Mouse (Mus musculus) limb, embryonic 12.5 days (tissue): ENCODE measurements around the gene Plekha7. TPM values are rescaled to one million over a fixed set of nuclear protein-coding genes. Genes with fewer than 3 reads are reported as not detected.

Experiments
- ATAC-seq: fragments of 200-750 bp; cut with Nextera tagmentation; 2 replicates; pipeline ENCODE4 v1.8.0; 2017; ENCODE audit warnings: low read depth, moderate TSS enrichment; ENCODE audit not compliant: insufficient number of reproducible peaks, insufficient read depth, low FRiP score, low TSS enrichment
- H3K27ac ChIP-seq: fragments of 300-500 bp; sonication (generic); 2 replicates; pipeline ENCODE4 v1.5.1; 2016; ENCODE audit warnings: mild to moderate bottlenecking, moderate library complexity
- H3K27me3 ChIP-seq: fragments of 300-500 bp; sonication (generic); 2 replicates; pipeline ENCODE4 v1.6.1; 2016; ENCODE audit warnings: mild to moderate bottlenecking, moderate library complexity
- H3K36me3 ChIP-seq: fragments of 300-500 bp; sonication (generic); 2 replicates; pipeline ENCODE4 v1.6.1; 2016; ENCODE audit warnings: mild to moderate bottlenecking, moderate library complexity
- H3K4me1 ChIP-seq: fragments of 300-500 bp; sonication (generic); replicated peaks from 2 replicates; pipeline ENCODE4 v1.6.1; 2016
- H3K4me2 ChIP-seq: fragments of 300-500 bp; sonication (generic); 2 replicates; pipeline ENCODE4 v1.6.1; 2016; ENCODE audit warnings: mild to moderate bottlenecking, moderate library complexity
- H3K4me3 ChIP-seq: fragments of 300-500 bp; sonication (generic); replicated peaks from 2 replicates; pipeline ENCODE4 v1.5.1; 2016; ENCODE audit warnings: mild to moderate bottlenecking
- H3K9ac ChIP-seq: fragments of 300-500 bp; sonication (generic); replicated peaks from 2 replicates; pipeline ENCODE4 v1.6.1; 2016; ENCODE audit warnings: mild to moderate bottlenecking, moderate library complexity
- H3K9me3 ChIP-seq: fragments of 300-500 bp; sonication (generic); 2 replicates; pipeline ENCODE4 v1.6.1; 2016; ENCODE audit warnings: mild to moderate bottlenecking, moderate library complexity
- WGBS: fragments of 180-500 bp; shearing (Covaris S2); methylation state at CpG from one replicate; pipeline ENCODE4 v1.1.7; 2016; 5-methylcytosine and 5-hydroxymethylcytosine counted together
- polyA plus RNA-seq: library from polyadenylated mRNA; unstranded; fragments of >200 nt; fragmentation: Nextera tagmentation; extraction: Ambion mirVana; gene quantifications from 2 replicates; pipeline ENCODE4 v1.2.1, GENCODE M21; 2016

Plekha7 gene
- polyA plus RNA-seq, 1 experiment from 2014 or later, result 8.6 TPM

- H3K9ac ChIP-seq, result no peak overlapping the region
- no peaks in the 10 kb centered on the region for H3K27me3 ChIP-seq
- peaks cover 33% of the 10 kb centered on the region for H3K4me1 ChIP-seq
- peak overlapping the region; percentile 9; the same call in 1 of the 2 replicates for H3K4me2 ChIP-seq
- WGBS, result 60% methylated on average over 8 of the region's 8 CpGs
- no peaks in the 10 kb centered on the region for H3K36me3 ChIP-seq
- no peak overlapping the region; the same call in 1 of the 2 replicates for H3K4me3 ChIP-seq
- no peaks in the 10 kb centered on the region for H3K9me3 ChIP-seq
- H3K27ac ChIP-seq, result no peak overlapping the region
- no peak for ATAC-seq
Observed at GRCm38 (mm10) chr7:116196974-116197679, 111.0 kb downstream of the Plekha7 start.

- Histone ChIP-seq H3K9me3 (no peaks in the 10 kb centered on the region), H3K4me3 (no peak overlapping the region), H3K9ac (no peak overlapping the region), H3K4me2 (no peak overlapping the region), H3K4me1 (peaks cover 41% of the 10 kb centered on the region), H3K27ac (no peak overlapping the region), H3K36me3 (no peaks in the 10 kb centered on the region), H3K27me3 (no peaks in the 10 kb centered on the region)
- ATAC-seq, result no peak
- 60% methylated on average over 7 of the region's 7 CpGs for WGBS
Observed at GRCm38 (mm10) chr7:116194996-116195395, 113.2 kb downstream of the Plekha7 start.

GRCm38 (mm10) chr7:116192966-116193365 is 115.2 kb downstream of the Plekha7 start:
- Histone ChIP-seq H3K27me3 (no peaks in the 10 kb centered on the region), H3K4me1 (peaks cover 35% of the 10 kb centered on the region), H3K27ac (peak overlapping the region; percentile 42), H3K36me3 (no peaks in the 10 kb centered on the region), H3K4me3 (no peak overlapping the region), H3K9ac (no peak overlapping the region), H3K4me2 (no peak overlapping the region), H3K9me3 (no peaks in the 10 kb centered on the region)
- WGBS, result 82% methylated on average over 7 of the region's 7 CpGs
- ATAC-seq, result no peak

GRCm38 (mm10) chr7:116192096-116192595 is 116.0 kb downstream of the Plekha7 start:
- Histone ChIP-seq H3K4me2 (no peak overlapping the region), H3K4me3 (no peak overlapping the region), H3K9me3 (no peaks in the 10 kb centered on the region), H3K36me3 (no peaks in the 10 kb centered on the region), H3K27me3 (no peaks in the 10 kb centered on the region), H3K4me1 (peaks cover 34% of the 10 kb centered on the region), H3K27ac (peak overlapping the region; percentile 64; the same call in 1 of the 2 replicates), H3K9ac (no peak overlapping the region)
- ATAC-seq, result no peak
- 55% methylated on average over 4 of the region's 4 CpGs for WGBS

- Histone ChIP-seq H3K4me1 (peaks cover 36% of the 10 kb centered on the region), H3K9ac (no peak overlapping the region), H3K36me3 (no peaks in the 10 kb centered on the region), H3K4me3 (no peak overlapping the region), H3K9me3 (no peaks in the 10 kb centered on the region), H3K4me2 (no peak overlapping the region), H3K27ac (peak overlapping the region; percentile 64), H3K27me3 (no peaks in the 10 kb centered on the region)
- ATAC-seq, result peak; percentile 86
- WGBS, result 14% methylated on average over 3 of the region's 3 CpGs
Observed at GRCm38 (mm10) chr7:116191138-116191537, 117.0 kb downstream of the Plekha7 start.

GRCm38 (mm10) chr7:116189708-116190107 is 118.5 kb downstream of the Plekha7 start:
- 26% methylated on average over 9 of the region's 9 CpGs for WGBS
- Histone ChIP-seq H3K4me3 (no peak overlapping the region), H3K27ac (no peak overlapping the region), H3K36me3 (no peaks in the 10 kb centered on the region), H3K9ac (no peak overlapping the region), H3K9me3 (no peaks in the 10 kb centered on the region), H3K4me2 (no peak overlapping the region), H3K27me3 (no peaks in the 10 kb centered on the region), H3K4me1 (peaks cover 47% of the 10 kb centered on the region)
- no peak for ATAC-seq

- no peak overlapping the region for H3K4me3 ChIP-seq
- WGBS, result 88% methylated on average over 5 of the region's 5 CpGs
- peaks cover 50% of the 10 kb centered on the region for H3K4me1 ChIP-seq
- no peaks in the 10 kb centered on the region for H3K36me3 ChIP-seq
- no peak overlapping the region for H3K9ac ChIP-seq
- ATAC-seq, result no peak
- no peaks in the 10 kb centered on the region for H3K27me3 ChIP-seq
- 0 out of 2 replicates have a peak overlapping the region, but pooled peaks have one; percentile 5 for H3K27ac ChIP-seq
- H3K9me3 ChIP-seq, result no peaks in the 10 kb centered on the region
- no peak overlapping the region for H3K4me2 ChIP-seq
Observed at GRCm38 (mm10) chr7:116188391-116188790, 119.8 kb downstream of the Plekha7 start.

GRCm38 (mm10) chr7:116187521-116187920 is 120.7 kb downstream of the Plekha7 start:
- no peak for ATAC-seq
- Histone ChIP-seq H3K4me3 (no peak overlapping the region), H3K9me3 (no peaks in the 10 kb centered on the region), H3K4me1 (peaks cover 50% of the 10 kb centered on the region), H3K27me3 (no peaks in the 10 kb centered on the region), H3K4me2 (no peak overlapping the region), H3K9ac (no peak overlapping the region), H3K27ac (no peak overlapping the region), H3K36me3 (no peaks in the 10 kb centered on the region)
- 82% methylated on average over 3 of the region's 3 CpGs for WGBS

GRCm38 (mm10) chr7:116186847-116187246 is 121.3 kb downstream of the Plekha7 start:
- no peak for ATAC-seq
- Histone ChIP-seq H3K4me2 (no peak overlapping the region), H3K4me3 (no peak overlapping the region), H3K4me1 (peaks cover 50% of the 10 kb centered on the region), H3K9ac (no peak overlapping the region), H3K9me3 (no peaks in the 10 kb centered on the region), H3K27ac (peak overlapping the region; percentile 66), H3K27me3 (no peaks in the 10 kb centered on the region), H3K36me3 (no peaks in the 10 kb centered on the region)
- WGBS, result 83% methylated on average over 1 of the region's 1 CpGs

GRCm38 (mm10) chr7:116186156-116186555 is 122.0 kb downstream of the Plekha7 start:
- H3K4me2 ChIP-seq, result no peak overlapping the region
- H3K9me3 ChIP-seq, result no peaks in the 10 kb centered on the region
- ATAC-seq, result no peak
- H3K4me1 ChIP-seq, result peaks cover 44% of the 10 kb centered on the region
- H3K4me3 ChIP-seq, result no peak overlapping the region
- no peak overlapping the region for H3K9ac ChIP-seq
- no peaks in the 10 kb centered on the region for H3K27me3 ChIP-seq
- no peaks in the 10 kb centered on the region for H3K36me3 ChIP-seq
- 65% methylated on average over 5 of the region's 5 CpGs for WGBS
- peak overlapping the region; percentile 66 for H3K27ac ChIP-seq

- H3K4me1 ChIP-seq, result peaks cover 34% of the 10 kb centered on the region
- H3K27ac ChIP-seq, result 0 out of 2 replicates have a peak overlapping the region, but pooled peaks have one; percentile 4
- H3K9ac ChIP-seq, result no peak overlapping the region
- H3K36me3 ChIP-seq, result no peaks in the 10 kb centered on the region
- H3K4me3 ChIP-seq, result no peak overlapping the region
- no peak for ATAC-seq
- H3K27me3 ChIP-seq, result no peaks in the 10 kb centered on the region
- no peaks in the 10 kb centered on the region for H3K9me3 ChIP-seq
- WGBS, result 42% methylated on average over 11 of the region's 11 CpGs
- no peak overlapping the region for H3K4me2 ChIP-seq
Observed at GRCm38 (mm10) chr7:116184358-116185057, 123.7 kb downstream of the Plekha7 start.
